Mouse (Mus musculus) limb, embryonic 12.5 days (tissue): ENCODE results near the gene Olfr885. TPM values are rescaled to one million over a fixed set of nuclear protein-coding genes. Genes with fewer than 3 reads are reported as not detected.

Experiments used
- ATAC-seq: fragments of 200-750 bp; cut with Nextera tagmentation; 2 replicates; pipeline ENCODE4 v1.8.0; 2017; ENCODE audit warnings: low read depth, moderate TSS enrichment; ENCODE audit not compliant: insufficient number of reproducible peaks, insufficient read depth, low FRiP score, low TSS enrichment
- H3K27ac ChIP-seq: fragments of 300-500 bp; sonication (generic); 2 replicates; pipeline ENCODE4 v1.5.1; 2016; ENCODE audit warnings: mild to moderate bottlenecking, moderate library complexity
- H3K27me3 ChIP-seq: fragments of 300-500 bp; sonication (generic); 2 replicates; pipeline ENCODE4 v1.6.1; 2016; ENCODE audit warnings: mild to moderate bottlenecking, moderate library complexity
- H3K36me3 ChIP-seq: fragments of 300-500 bp; sonication (generic); 2 replicates; pipeline ENCODE4 v1.6.1; 2016; ENCODE audit warnings: mild to moderate bottlenecking, moderate library complexity
- H3K4me1 ChIP-seq: fragments of 300-500 bp; sonication (generic); replicated peaks from 2 replicates; pipeline ENCODE4 v1.6.1; 2016
- H3K4me2 ChIP-seq: fragments of 300-500 bp; sonication (generic); 2 replicates; pipeline ENCODE4 v1.6.1; 2016; ENCODE audit warnings: mild to moderate bottlenecking, moderate library complexity
- H3K4me3 ChIP-seq: fragments of 300-500 bp; sonication (generic); replicated peaks from 2 replicates; pipeline ENCODE4 v1.5.1; 2016; ENCODE audit warnings: mild to moderate bottlenecking
- H3K9ac ChIP-seq: fragments of 300-500 bp; sonication (generic); replicated peaks from 2 replicates; pipeline ENCODE4 v1.6.1; 2016; ENCODE audit warnings: mild to moderate bottlenecking, moderate library complexity
- H3K9me3 ChIP-seq: fragments of 300-500 bp; sonication (generic); 2 replicates; pipeline ENCODE4 v1.6.1; 2016; ENCODE audit warnings: mild to moderate bottlenecking, moderate library complexity
- WGBS: fragments of 180-500 bp; shearing (Covaris S2); methylation state at CpG from one replicate; pipeline ENCODE4 v1.1.7; 2016; 5-methylcytosine and 5-hydroxymethylcytosine counted together
- polyA plus RNA-seq: library from polyadenylated mRNA; unstranded; fragments of >200 nt; fragmentation: Nextera tagmentation; extraction: Ambion mirVana; gene quantifications from 2 replicates; pipeline ENCODE4 v1.2.1, GENCODE M21; 2016

Gene Olfr885
- not detected in 2 replicates for polyA plus RNA-seq

- Histone ChIP-seq H3K9ac (no peak within 1 kb of the TSS), H3K4me3 (no peak within 1 kb of the TSS), H3K27me3 (no peaks in the 10 kb centered on the region), H3K36me3 (no peaks in the 10 kb centered on the region), H3K4me2 (no peak within 1 kb of the TSS), H3K9me3 (no peaks in the 10 kb centered on the region), H3K27ac (no peak within 1 kb of the TSS), H3K4me1 (no peaks in the 10 kb centered on the region)
- ATAC-seq, result no peak
- 88% methylated on average over 3 of the region's 3 CpGs for WGBS
Measured at GRCm38 (mm10) chr9:38061022-38061421, at the start of gene Olfr885. Gene Olfr885 (plus strand): TSS chr9:38061322.

- H3K27ac ChIP-seq, result no peak within 1 kb of the TSS
- H3K36me3 ChIP-seq, result no peaks in the 10 kb centered on the region
- H3K27me3 ChIP-seq, result no peaks in the 10 kb centered on the region
- ATAC-seq, result no peak
- H3K4me2 ChIP-seq, result no peak within 1 kb of the TSS
- H3K4me3 ChIP-seq, result no peak within 1 kb of the TSS
- no peak within 1 kb of the TSS for H3K9ac ChIP-seq
- no peaks in the 10 kb centered on the region for H3K4me1 ChIP-seq
- no peaks in the 10 kb centered on the region for H3K9me3 ChIP-seq
- 85% methylated on average over 1 of the region's 1 CpGs for WGBS
Measured at GRCm38 (mm10) chr9:38025508-38025907, 35.6 kb upstream of the Olfr885 start, which contains the start of gene Olfr883. Gene Olfr883 (plus strand): TSS chr9:38025808.

- Histone ChIP-seq H3K27me3 (no peaks in the 10 kb centered on the region), H3K9me3 (no peaks in the 10 kb centered on the region), H3K4me1 (no peaks in the 10 kb centered on the region), H3K27ac (no peak within 1 kb of the TSS), H3K4me3 (no peak within 1 kb of the TSS), H3K9ac (no peak within 1 kb of the TSS), H3K36me3 (no peaks in the 10 kb centered on the region), H3K4me2 (no peak within 1 kb of the TSS)
- 81% methylated on average over 1 of the region's 1 CpGs for WGBS
- ATAC-seq, result no peak
Measured at GRCm38 (mm10) chr9:38046255-38046654, 14.9 kb upstream of the Olfr885 start, which contains the start of gene Olfr884. Gene Olfr884 (plus strand): TSS chr9:38046555.

- no peak within 1 kb of the TSS for H3K4me2 ChIP-seq
- H3K4me1 ChIP-seq, result no peaks in the 10 kb centered on the region
- no peaks in the 10 kb centered on the region for H3K9me3 ChIP-seq
- H3K9ac ChIP-seq, result no peak within 1 kb of the TSS
- H3K27ac ChIP-seq, result no peak within 1 kb of the TSS
- no peaks in the 10 kb centered on the region for H3K36me3 ChIP-seq
- H3K27me3 ChIP-seq, result no peaks in the 10 kb centered on the region
- 68% methylated on average over 1 of the region's 1 CpGs for WGBS
- H3K4me3 ChIP-seq, result no peak within 1 kb of the TSS
- ATAC-seq, result no peak
Measured at GRCm38 (mm10) chr9:38083772-38084171, 22.6 kb downstream of the Olfr885 start, which contains the start of gene Olfr887. Gene Olfr887 (plus strand): TSS chr9:38084072.

- Histone ChIP-seq H3K36me3 (no peaks in the 10 kb centered on the region), H3K4me3 (no peak within 1 kb of the TSS), H3K27me3 (no peaks in the 10 kb centered on the region), H3K4me1 (no peaks in the 10 kb centered on the region), H3K27ac (no peak within 1 kb of the TSS), H3K9ac (no peak within 1 kb of the TSS), H3K9me3 (no peaks in the 10 kb centered on the region), H3K4me2 (no peak within 1 kb of the TSS)
- ATAC-seq, result no peak
- WGBS, result 86% methylated on average over 1 of the region's 1 CpGs
Measured at GRCm38 (mm10) chr9:38107828-38108227, 46.7 kb downstream of the Olfr885 start, which contains the start of gene Olfr888. Gene Olfr888 (plus strand): TSS chr9:38108128.

Other genes starting within 250 kb of the Olfr885 start
- gene Olfr877, start 207.1 kb upstream of the Olfr885 start, polyA plus RNA-seq, result not detected in 2 replicates
- not detected in 2 replicates for gene Olfr145, start 164.6 kb upstream of the Olfr885 start, polyA plus RNA-seq
- gene Olfr878, start 143.5 kb upstream of the Olfr885 start, polyA plus RNA-seq, result not detected in 2 replicates
- not detected in 2 replicates for gene Olfr881, start 69.5 kb upstream of the Olfr885 start, polyA plus RNA-seq
- gene Olfr883, start 35.5 kb upstream of the Olfr885 start, polyA plus RNA-seq, result not detected in 2 replicates
- gene Olfr884, start 14.8 kb upstream of the Olfr885 start, polyA plus RNA-seq, result not detected in 2 replicates
- not detected in 2 replicates for gene Olfr887, start 22.8 kb downstream of the Olfr885 start, polyA plus RNA-seq
- not detected in 2 replicates for gene Olfr888, start 46.8 kb downstream of the Olfr885 start, polyA plus RNA-seq
- gene Olfr889, start 53.9 kb downstream of the Olfr885 start, polyA plus RNA-seq, result 0.04 TPM in 1 of 2 replicates, not detected in the other
- gene Olfr890, start 81.2 kb downstream of the Olfr885 start, polyA plus RNA-seq, result not detected in 2 replicates
- gene Olfr891, start 119.5 kb downstream of the Olfr885 start, polyA plus RNA-seq, result not detected in 2 replicates
- not detected in 2 replicates for gene Olfr893, start 147.0 kb downstream of the Olfr885 start, polyA plus RNA-seq
- gene Olfr894, start 156.7 kb downstream of the Olfr885 start, polyA plus RNA-seq, result not detected in 2 replicates
- not detected in 2 replicates for gene Olfr143, start 191.5 kb downstream of the Olfr885 start, polyA plus RNA-seq
- not detected in 2 replicates for gene Olfr895, start 206.5 kb downstream of the Olfr885 start, polyA plus RNA-seq
- gene Olfr896-ps1, start 229.8 kb downstream of the Olfr885 start, polyA plus RNA-seq, result not detected in 2 replicates